In the genomic region with DNA sequence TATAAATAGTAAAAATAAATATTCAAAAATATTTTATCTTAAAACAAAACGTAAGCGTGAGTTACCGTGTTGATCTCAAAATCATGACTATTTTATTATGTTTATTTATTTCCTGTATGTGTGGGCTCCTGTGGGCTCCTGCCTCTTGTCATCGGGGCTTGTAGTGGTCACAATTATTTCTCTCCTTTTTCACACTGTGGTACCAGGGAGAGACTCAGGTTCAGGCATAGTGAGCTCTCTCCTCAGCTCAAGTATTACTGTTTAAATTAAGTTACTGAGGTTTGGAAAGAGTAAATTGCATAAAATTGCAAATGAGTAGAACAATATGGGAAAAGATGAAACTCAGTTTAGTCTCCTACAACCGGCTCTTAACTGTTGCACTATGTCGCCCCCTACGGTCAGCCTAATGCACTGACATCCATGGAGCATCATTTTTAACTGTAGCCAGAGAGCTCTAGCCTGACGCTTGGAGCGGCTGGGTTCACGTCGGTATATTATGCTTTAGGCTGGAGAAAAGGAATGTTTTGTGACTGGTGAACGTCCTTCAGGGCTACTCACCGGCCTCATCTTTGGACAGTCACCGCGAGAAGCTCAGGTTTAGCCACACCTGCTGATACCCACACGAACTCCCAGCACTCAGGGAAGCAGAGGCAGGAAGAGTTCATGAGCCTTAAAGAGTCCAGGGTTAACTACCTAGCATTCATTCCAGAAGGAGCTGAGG, we compare ENCODE assay signal across 8 mouse cellular contexts. TPM values are rescaled to one million over a fixed set of nuclear protein-coding genes. Genes with fewer than 3 reads are reported as not detected.
A peak's percentile ranks its signal among the peaks of the same experiment; 100 is the strongest.
DNase-seq lines count a peak whose midpoint lies in the region; ATAC-seq and TF ChIP-seq lines count a peak whose summit lies in the region.

No protein-coding gene starts in this region.

- TF ChIP-seq CTCF in midbrain, postnatal 0 days (IDR thresholded peaks at IDR 0.05): peak; percentile 91

- H3K27ac ChIP-seq in embryonic facial prominence, embryonic 12.5 days: no peak overlapping the region
- H3K27ac ChIP-seq in heart, embryonic 11.5 days (ENCODE audit: low read depth, low read length): no peak overlapping the region
- no peak overlapping the region for H3K27ac ChIP-seq in kidney, embryonic 14.5 days (ENCODE audit: low read depth, low read length)
- no peak overlapping the region for H3K27ac ChIP-seq in limb, embryonic 15.5 days
- H3K27ac ChIP-seq in midbrain, postnatal 0 days (ENCODE audit: low read depth, low read length): no peak overlapping the region

- no peak for ATAC-seq in embryonic facial prominence, embryonic 12.5 days (ENCODE audit: insufficient number of reproducible peaks, insufficient read depth, low FRiP score, low TSS enrichment)
- peak; percentile 28; the same call in 1 of the 2 replicates for ATAC-seq in heart, embryonic 11.5 days (replicated peaks; ENCODE audit: insufficient number of reproducible peaks, low FRiP score, low TSS enrichment)
- peak; percentile 65; the same call in 1 of the 2 replicates for ATAC-seq in kidney, embryonic 14.5 days (ENCODE audit: low FRiP score, low TSS enrichment)
- peak; percentile 44; the same call in 1 of the 2 replicates for ATAC-seq in limb, embryonic 15.5 days (ENCODE audit: insufficient number of reproducible peaks, low FRiP score, low TSS enrichment, low read depth)
- peak; percentile 44; the same call in 1 of the 2 replicates for ATAC-seq in midbrain, postnatal 0 days (ENCODE audit: low FRiP score)

- no peak overlapping the region for H3K4me3 ChIP-seq in embryonic facial prominence, embryonic 12.5 days
- no peak overlapping the region for H3K4me3 ChIP-seq in heart, embryonic 11.5 days (ENCODE audit: low read depth, low read length)
- no peak overlapping the region for H3K4me3 ChIP-seq in kidney, embryonic 14.5 days (ENCODE audit: low read length)
- no peak overlapping the region for H3K4me3 ChIP-seq in limb, embryonic 15.5 days
- H3K4me3 ChIP-seq in midbrain, postnatal 0 days (ENCODE audit: low read depth, low read length): no peak overlapping the region

- H3K9ac ChIP-seq in embryonic facial prominence, embryonic 12.5 days: no peak overlapping the region
- no peak overlapping the region for H3K9ac ChIP-seq in heart, embryonic 11.5 days (ENCODE audit: low read depth, low read length)
- no peak overlapping the region for H3K9ac ChIP-seq in kidney, embryonic 14.5 days (ENCODE audit: low read depth, low read length)
- H3K9ac ChIP-seq in limb, embryonic 15.5 days: no peak overlapping the region
- H3K9ac ChIP-seq in midbrain, postnatal 0 days (replicated peaks; ENCODE audit: low read length, poor library complexity, severe bottlenecking): no peak overlapping the region

- 0 out of 2 replicates have a peak overlapping the region, but pooled peaks have one; percentile 25 for H3K4me2 ChIP-seq in embryonic facial prominence, embryonic 12.5 days (replicated peaks)
- H3K4me2 ChIP-seq in heart, embryonic 11.5 days: 0 out of 2 replicates have a peak overlapping the region, but pooled peaks have one; percentile 1
- H3K4me2 ChIP-seq in kidney, embryonic 14.5 days (replicated peaks; ENCODE audit: low read depth, low read length): no peak overlapping the region
- H3K4me2 ChIP-seq in limb, embryonic 15.5 days: peak overlapping the region; percentile 29; the same call in 1 of the 2 replicates
- H3K4me2 ChIP-seq in midbrain, postnatal 0 days (ENCODE audit: low read depth, low read length, poor library complexity, severe bottlenecking): no peak overlapping the region

- H3K36me3 ChIP-seq in embryonic facial prominence, embryonic 12.5 days: no peaks in the 10 kb centered on the region
- no peaks in the 10 kb centered on the region for H3K36me3 ChIP-seq in heart, embryonic 11.5 days (ENCODE audit: control insufficient read depth, insufficient read depth, low read length)
- H3K36me3 ChIP-seq in kidney, embryonic 14.5 days (ENCODE audit: control insufficient read depth, insufficient read depth, low read length): no peaks in the 10 kb centered on the region
- no peaks in the 10 kb centered on the region for H3K36me3 ChIP-seq in limb, embryonic 15.5 days
- H3K36me3 ChIP-seq in midbrain, postnatal 0 days (ENCODE audit: insufficient read depth, low read length): no peaks in the 10 kb centered on the region

- H3K4me1 ChIP-seq in embryonic facial prominence, embryonic 12.5 days: peaks cover 2% of the 10 kb centered on the region; the same call in 1 of the 2 replicates
- no peaks in the 10 kb centered on the region for H3K4me1 ChIP-seq in heart, embryonic 11.5 days (ENCODE audit: control insufficient read depth, insufficient read depth, low read length)
- no peaks in the 10 kb centered on the region for H3K4me1 ChIP-seq in kidney, embryonic 14.5 days (ENCODE audit: control insufficient read depth, insufficient read depth, low read length)
- 0 out of 2 replicates have a peak, but pooled peaks cover 3% of the 10 kb centered on the region for H3K4me1 ChIP-seq in limb, embryonic 15.5 days
- no peaks in the 10 kb centered on the region for H3K4me1 ChIP-seq in midbrain, postnatal 0 days (ENCODE audit: insufficient read depth, low read length)

- H3K27me3 ChIP-seq in embryonic facial prominence, embryonic 12.5 days: no peaks in the 10 kb centered on the region; the same call in 1 of the 2 replicates
- H3K27me3 ChIP-seq in heart, embryonic 11.5 days (ENCODE audit: control insufficient read depth, insufficient read depth, low read length): no peaks in the 10 kb centered on the region
- H3K27me3 ChIP-seq in kidney, embryonic 14.5 days (ENCODE audit: control insufficient read depth, insufficient read depth, low read length): no peaks in the 10 kb centered on the region
- H3K27me3 ChIP-seq in limb, embryonic 15.5 days: no peaks in the 10 kb centered on the region
- no peaks in the 10 kb centered on the region for H3K27me3 ChIP-seq in midbrain, postnatal 0 days (ENCODE audit: insufficient read depth, low read length)

- DNase-seq in A20 (ENCODE audit: low read depth, low spot score): peak; percentile 88
- peak; percentile 78 to 86 for DNase-seq in adrenal gland, postnatal 36 days
- DNase-seq in midbrain, postnatal 0 days (ENCODE audit: low spot score): peak; percentile 89
- peak; percentile 52 to 72 for DNase-seq in spleen, postnatal 14 days (ENCODE audit: low spot score in 2 of 2)

- 17% methylated on average over 16 of the region's 16 CpGs for WGBS in embryonic facial prominence, embryonic 12.5 days
- WGBS in heart, embryonic 11.5 days (ENCODE audit: insufficient replicate concordance): 15% methylated on average over 16 of the region's 16 CpGs
- 15% methylated on average over 16 of the region's 16 CpGs for WGBS in kidney, embryonic 14.5 days
- WGBS in limb, embryonic 15.5 days: 13% methylated on average over 16 of the region's 16 CpGs
- WGBS in midbrain, postnatal 0 days: 15% methylated on average over 16 of the region's 16 CpGs

- no peaks in the 10 kb centered on the region for H3K9me3 ChIP-seq in embryonic facial prominence, embryonic 12.5 days
- no peaks in the 10 kb centered on the region for H3K9me3 ChIP-seq in heart, embryonic 11.5 days (replicated peaks; ENCODE audit: control insufficient read depth, low read length)
- H3K9me3 ChIP-seq in kidney, embryonic 14.5 days (ENCODE audit: control insufficient read depth, low read length): no peaks in the 10 kb centered on the region
- no peaks in the 10 kb centered on the region for H3K9me3 ChIP-seq in limb, embryonic 15.5 days
- no peaks in the 10 kb centered on the region for H3K9me3 ChIP-seq in midbrain, postnatal 0 days (ENCODE audit: low read length)

RNA-seq across cellular contexts. Expression of gene Rps26, which starts 14.0 kb away (rescaled TPM):
- 100 to 1,000 TPM; 697 to 707 TPM for total RNA-seq in adrenal gland, postnatal 36 days (2021)
- polyA plus RNA-seq in embryonic facial prominence, embryonic 12.5 days (2016; fragmentation: Nextera tagmentation; extraction: Ambion mirVana): 668 and 696 TPM in 2 replicates
- polyA plus RNA-seq in heart, embryonic 11.5 days (2014; fragmentation: Nextera tagmentation; extraction: Ambion mirVana): 551 and 604 TPM in 2 replicates
- polyA plus RNA-seq in kidney, embryonic 14.5 days (2014; fragmentation: Nextera tagmentation; extraction: Ambion mirVana): 1,019 and 1,352 TPM in 2 replicates
- polyA plus RNA-seq in limb, embryonic 15.5 days (2015; fragmentation: Nextera tagmentation; extraction: Ambion mirVana): 584 and 840 TPM in 2 replicates
- total RNA-seq in midbrain, postnatal 0 days (2014; rRNA removed): 1,580 and 1,646 TPM in 2 replicates
- polyA plus RNA-seq in midbrain, postnatal 0 days (2015; fragmentation: Nextera tagmentation; extraction: Ambion mirVana): 382 and 398 TPM in 2 replicates

RNA-seq across cellular contexts. Expression of gene Erbb3, which starts 23.1 kb away (rescaled TPM):
- 1 to 10 TPM; 2.2 to 2.3 TPM for total RNA-seq in adrenal gland, postnatal 36 days (2021)
- 20.9 TPM in 2 replicates for polyA plus RNA-seq in embryonic facial prominence, embryonic 12.5 days (2016; fragmentation: Nextera tagmentation; extraction: Ambion mirVana)
- 5.8 and 9.1 TPM in 2 replicates for polyA plus RNA-seq in heart, embryonic 11.5 days (2014; fragmentation: Nextera tagmentation; extraction: Ambion mirVana)
- 5.1 and 11.8 TPM in 2 replicates for polyA plus RNA-seq in kidney, embryonic 14.5 days (2014; fragmentation: Nextera tagmentation; extraction: Ambion mirVana)
- 20.4 and 20.8 TPM in 2 replicates for polyA plus RNA-seq in limb, embryonic 15.5 days (2015; fragmentation: Nextera tagmentation; extraction: Ambion mirVana)
- total RNA-seq in midbrain, postnatal 0 days (2014; rRNA removed): 1.1 and 1.2 TPM in 2 replicates
- 0.21 and 0.33 TPM in 2 replicates for polyA plus RNA-seq in midbrain, postnatal 0 days (2015; fragmentation: Nextera tagmentation; extraction: Ambion mirVana)

RNA-seq across cellular contexts. Expression of gene Ikzf4, which starts 33.2 kb away (rescaled TPM):
- 1 to 10 TPM; 1.5 to 2.2 TPM for total RNA-seq in adrenal gland, postnatal 36 days (2021)
- polyA plus RNA-seq in embryonic facial prominence, embryonic 12.5 days (2016; fragmentation: Nextera tagmentation; extraction: Ambion mirVana): 5.5 and 6.6 TPM in 2 replicates
- 1.9 and 2.3 TPM in 2 replicates for polyA plus RNA-seq in heart, embryonic 11.5 days (2014; fragmentation: Nextera tagmentation; extraction: Ambion mirVana)
- polyA plus RNA-seq in kidney, embryonic 14.5 days (2014; fragmentation: Nextera tagmentation; extraction: Ambion mirVana): 1.8 and 2.8 TPM in 2 replicates
- 3.5 and 4.1 TPM in 2 replicates for polyA plus RNA-seq in limb, embryonic 15.5 days (2015; fragmentation: Nextera tagmentation; extraction: Ambion mirVana)
- total RNA-seq in midbrain, postnatal 0 days (2014; rRNA removed): 21.9 and 26.2 TPM in 2 replicates
- 16.8 and 17.9 TPM in 2 replicates for polyA plus RNA-seq in midbrain, postnatal 0 days (2015; fragmentation: Nextera tagmentation; extraction: Ambion mirVana)

RNA-seq across cellular contexts. Expression of gene Pa2g4, which starts 46.8 kb away (rescaled TPM):
- 10 to 100 TPM; 83.1 to 89.4 TPM for total RNA-seq in adrenal gland, postnatal 36 days (2021)
- 189 and 192 TPM in 2 replicates for polyA plus RNA-seq in embryonic facial prominence, embryonic 12.5 days (2016; fragmentation: Nextera tagmentation; extraction: Ambion mirVana)
- polyA plus RNA-seq in heart, embryonic 11.5 days (2014; fragmentation: Nextera tagmentation; extraction: Ambion mirVana): 162 and 163 TPM in 2 replicates
- polyA plus RNA-seq in kidney, embryonic 14.5 days (2014; fragmentation: Nextera tagmentation; extraction: Ambion mirVana): 237 and 254 TPM in 2 replicates
- 194 and 209 TPM in 2 replicates for polyA plus RNA-seq in limb, embryonic 15.5 days (2015; fragmentation: Nextera tagmentation; extraction: Ambion mirVana)
- 78.0 and 82.4 TPM in 2 replicates for total RNA-seq in midbrain, postnatal 0 days (2014; rRNA removed)
- 107 and 110 TPM in 2 replicates for polyA plus RNA-seq in midbrain, postnatal 0 days (2015; fragmentation: Nextera tagmentation; extraction: Ambion mirVana)

Comparison
In these comparisons a context has a peak if more than half of its experiments do, and no peak if none do; other contexts are left out.
1. H3K4me2 ChIP-seq: peak in embryonic facial prominence, embryonic 12.5 days (single experiment), heart, embryonic 11.5 days (single experiment) and limb, embryonic 15.5 days (single experiment); none in kidney, embryonic 14.5 days (single experiment) and midbrain, postnatal 0 days (single experiment).
2. Peak in every context shown above with its lines, with median percentiles within 50 percentile points of each other: DNase-seq.